Mouse (Mus musculus): Measurements from ENCODE around the gene Pdlim4. TPM values are rescaled to one million over a fixed set of nuclear protein-coding genes. Genes with fewer than 3 reads are reported as not detected.

Gene Pdlim4
- polyA plus RNA-seq, 1 experiment from 2014 or later = 63.7 TPM

DNA sequence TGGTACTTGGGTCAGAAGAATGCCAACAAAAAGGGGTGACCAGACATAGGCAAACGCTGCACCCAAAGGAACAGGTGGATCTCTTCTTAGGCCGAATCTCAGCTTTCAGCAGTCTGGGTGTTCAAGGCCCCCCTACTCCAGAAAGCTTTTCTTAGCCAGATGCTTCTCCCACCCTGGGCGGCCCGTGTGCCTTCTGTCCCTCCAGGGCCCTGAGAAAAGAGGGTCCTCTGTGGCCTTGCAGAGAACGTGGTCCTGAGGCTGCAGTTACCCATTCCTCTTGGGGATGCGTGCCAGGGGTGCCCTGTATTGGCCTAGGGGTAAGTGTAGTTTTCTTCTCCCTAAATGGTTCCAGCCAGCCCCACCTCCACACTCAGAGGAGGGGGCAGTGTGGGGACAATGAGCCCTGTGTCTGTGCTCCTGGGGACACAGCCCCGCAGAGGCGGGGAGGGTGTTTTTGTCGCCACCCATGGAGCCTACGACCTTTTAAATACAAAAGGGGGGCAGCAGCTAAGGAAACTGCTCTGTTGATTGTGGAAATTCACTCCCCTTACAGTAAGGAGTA lies 10.7 kb downstream of the Pdlim4 start:
- Histone ChIP-seq H3K27me3 (ENCODE audit: control insufficient read depth, insufficient read depth, low read length) (no peaks in the 10 kb centered on the region), H3K4me2 (ENCODE audit: low read depth, low read length) (no peak overlapping the region), H3K9me3 (replicated peaks; ENCODE audit: control insufficient read depth, low read length) (no peaks in the 10 kb centered on the region), H3K9ac (ENCODE audit: low read length) (no peak overlapping the region), H3K4me3 (replicated peaks; ENCODE audit: low read length) (no peak overlapping the region), H3K27ac (ENCODE audit: low read length) (no peak overlapping the region), H3K36me3 (ENCODE audit: control insufficient read depth, insufficient read depth, low read length) (no peaks in the 10 kb centered on the region), H3K4me1 (ENCODE audit: control insufficient read depth, insufficient read depth, low read length) (peaks cover 39% of the 10 kb centered on the region)
- no peak for ATAC-seq (ENCODE audit: insufficient read depth, low FRiP score)
- WGBS = 60% methylated on average over 10 of the region's 10 CpGs

DNA sequence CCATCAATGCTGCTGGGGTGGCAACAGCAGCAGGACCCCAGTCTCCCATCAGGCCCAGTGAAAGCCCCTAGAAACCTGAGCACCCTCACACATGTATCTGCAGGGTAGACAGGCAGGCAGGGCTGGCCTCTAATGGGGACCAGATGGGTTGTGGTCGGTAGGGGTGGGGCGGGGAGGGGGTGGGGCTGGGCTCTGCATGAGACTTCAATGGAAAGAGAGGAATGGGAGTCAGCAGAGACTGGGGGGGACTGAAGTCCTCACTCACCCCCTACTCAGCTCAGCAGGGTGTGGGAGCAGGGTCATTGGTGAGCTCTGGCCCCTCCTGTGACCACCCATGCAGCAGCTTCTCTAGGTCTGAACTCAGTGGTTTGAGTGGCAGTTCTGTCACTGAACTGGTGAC lies 11.4 kb downstream of the Pdlim4 start:
- Histone ChIP-seq H3K9me3 (replicated peaks; ENCODE audit: control insufficient read depth, low read length) (no peaks in the 10 kb centered on the region), H3K27me3 (ENCODE audit: control insufficient read depth, insufficient read depth, low read length) (no peaks in the 10 kb centered on the region), H3K9ac (ENCODE audit: low read length) (no peak overlapping the region), H3K27ac (ENCODE audit: low read length) (no peak overlapping the region), H3K4me2 (ENCODE audit: low read depth, low read length) (no peak overlapping the region), H3K36me3 (ENCODE audit: control insufficient read depth, insufficient read depth, low read length) (no peaks in the 10 kb centered on the region), H3K4me3 (replicated peaks; ENCODE audit: low read length) (no peak overlapping the region), H3K4me1 (ENCODE audit: control insufficient read depth, insufficient read depth, low read length) (peaks cover 32% of the 10 kb centered on the region)
- no peak for ATAC-seq (ENCODE audit: insufficient read depth, low FRiP score)
- WGBS = 44% methylated on average over 2 of the region's 2 CpGs

- Histone ChIP-seq H3K9ac (ENCODE audit: low read length) (no peak overlapping the region), H3K4me2 (ENCODE audit: low read depth, low read length) (no peak overlapping the region), H3K4me3 (replicated peaks; ENCODE audit: low read length) (no peak overlapping the region), H3K27me3 (ENCODE audit: control insufficient read depth, insufficient read depth, low read length) (no peaks in the 10 kb centered on the region), H3K9me3 (replicated peaks; ENCODE audit: control insufficient read depth, low read length) (no peaks in the 10 kb centered on the region), H3K27ac (ENCODE audit: low read length) (no peak overlapping the region), H3K4me1 (ENCODE audit: control insufficient read depth, insufficient read depth, low read length) (peaks cover 25% of the 10 kb centered on the region), H3K36me3 (ENCODE audit: control insufficient read depth, insufficient read depth, low read length) (no peaks in the 10 kb centered on the region)
- no peak for ATAC-seq (ENCODE audit: insufficient read depth, low FRiP score)
- 49% methylated on average over 8 of the region's 8 CpGs for WGBS
Measured at GRCm38 (mm10) chr11:54056132-54056531, 12.7 kb downstream of the Pdlim4 start.

DNA sequence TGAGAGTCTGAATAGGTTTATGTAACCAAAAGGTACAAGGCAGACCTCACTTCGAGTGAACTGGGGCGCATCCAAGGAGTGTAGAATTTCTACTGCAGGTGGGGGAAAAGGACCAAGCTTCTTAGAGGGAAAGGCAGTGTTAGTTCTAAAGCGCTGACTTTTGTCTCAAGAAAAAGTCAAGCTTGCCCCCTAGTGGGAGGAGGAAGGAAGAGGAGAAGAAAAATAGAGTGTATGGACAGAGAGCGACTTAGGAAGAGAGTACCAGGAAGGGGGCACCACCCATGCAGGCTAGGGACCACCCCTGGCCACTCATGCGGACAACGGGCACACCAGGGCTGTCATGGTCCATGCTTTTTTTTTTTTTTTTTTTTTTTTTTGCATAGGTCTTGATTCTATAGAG lies 14.6 kb downstream of the Pdlim4 start:
- WGBS = 26% methylated on average over 6 of the region's 6 CpGs
- Histone ChIP-seq H3K9me3 (replicated peaks; ENCODE audit: control insufficient read depth, low read length) (no peaks in the 10 kb centered on the region), H3K4me3 (replicated peaks; ENCODE audit: low read length) (no peak overlapping the region), H3K27ac (ENCODE audit: low read length) (no peak overlapping the region), H3K36me3 (ENCODE audit: control insufficient read depth, insufficient read depth, low read length) (no peaks in the 10 kb centered on the region), H3K4me1 (ENCODE audit: control insufficient read depth, insufficient read depth, low read length) (peaks cover 12% of the 10 kb centered on the region), H3K9ac (ENCODE audit: low read length) (no peak overlapping the region), H3K4me2 (ENCODE audit: low read depth, low read length) (no peak overlapping the region), H3K27me3 (ENCODE audit: control insufficient read depth, insufficient read depth, low read length) (no peaks in the 10 kb centered on the region)
- no peak for ATAC-seq (ENCODE audit: insufficient read depth, low FRiP score)

DNA sequence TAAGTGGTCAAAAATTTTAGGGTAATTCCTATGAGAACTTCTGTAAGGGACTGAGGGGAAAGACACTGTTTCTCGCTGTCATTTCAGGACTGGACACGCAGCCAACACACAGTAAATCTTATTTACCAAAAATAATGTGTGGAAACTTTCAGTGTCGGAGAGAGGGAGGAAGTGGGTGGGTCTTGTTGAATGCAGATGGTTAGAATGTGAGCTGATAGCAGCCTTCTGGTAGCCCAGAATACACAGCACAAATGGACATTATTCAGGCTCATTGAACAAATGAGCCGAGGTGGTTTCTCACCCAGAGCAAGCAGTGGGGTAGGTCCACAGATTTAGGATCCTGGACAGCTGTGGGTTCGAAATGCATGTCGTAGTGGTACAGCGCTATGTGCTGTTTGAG lies 15.7 kb downstream of the Pdlim4 start:
- Histone ChIP-seq H3K27ac (ENCODE audit: low read length) (no peak overlapping the region), H3K9ac (ENCODE audit: low read length) (no peak overlapping the region), H3K4me2 (ENCODE audit: low read depth, low read length) (no peak overlapping the region), H3K9me3 (replicated peaks; ENCODE audit: control insufficient read depth, low read length) (no peaks in the 10 kb centered on the region), H3K27me3 (ENCODE audit: control insufficient read depth, insufficient read depth, low read length) (no peaks in the 10 kb centered on the region), H3K4me1 (ENCODE audit: control insufficient read depth, insufficient read depth, low read length) (peaks cover 4% of the 10 kb centered on the region; the same call in 1 of the 2 replicates), H3K4me3 (replicated peaks; ENCODE audit: low read length) (no peak overlapping the region), H3K36me3 (ENCODE audit: control insufficient read depth, insufficient read depth, low read length) (no peaks in the 10 kb centered on the region)
- no peak for ATAC-seq (ENCODE audit: insufficient read depth, low FRiP score)
- WGBS = 78% methylated on average over 7 of the region's 7 CpGs

GRCm38 (mm10) chr11:54052128-54052527 lies 16.7 kb downstream of the Pdlim4 start:
- H3K27ac ChIP-seq (ENCODE audit: low read length) = no peak overlapping the region
- 0 out of 2 replicates have a peak, but pooled peaks cover under 1% of the 10 kb centered on the region for H3K4me1 ChIP-seq (ENCODE audit: control insufficient read depth, insufficient read depth, low read length)
- WGBS = 91% methylated on average over 5 of the region's 5 CpGs
- H3K4me3 ChIP-seq (replicated peaks; ENCODE audit: low read length) = no peak overlapping the region
- no peaks in the 10 kb centered on the region for H3K36me3 ChIP-seq (ENCODE audit: control insufficient read depth, insufficient read depth, low read length)
- no peak overlapping the region for H3K9ac ChIP-seq (ENCODE audit: low read length)
- no peak overlapping the region for H3K4me2 ChIP-seq (ENCODE audit: low read depth, low read length)
- no peaks in the 10 kb centered on the region for H3K9me3 ChIP-seq (replicated peaks; ENCODE audit: control insufficient read depth, low read length)
- H3K27me3 ChIP-seq (ENCODE audit: control insufficient read depth, insufficient read depth, low read length) = no peaks in the 10 kb centered on the region
- no peak for ATAC-seq (ENCODE audit: insufficient read depth, low FRiP score)

DNA sequence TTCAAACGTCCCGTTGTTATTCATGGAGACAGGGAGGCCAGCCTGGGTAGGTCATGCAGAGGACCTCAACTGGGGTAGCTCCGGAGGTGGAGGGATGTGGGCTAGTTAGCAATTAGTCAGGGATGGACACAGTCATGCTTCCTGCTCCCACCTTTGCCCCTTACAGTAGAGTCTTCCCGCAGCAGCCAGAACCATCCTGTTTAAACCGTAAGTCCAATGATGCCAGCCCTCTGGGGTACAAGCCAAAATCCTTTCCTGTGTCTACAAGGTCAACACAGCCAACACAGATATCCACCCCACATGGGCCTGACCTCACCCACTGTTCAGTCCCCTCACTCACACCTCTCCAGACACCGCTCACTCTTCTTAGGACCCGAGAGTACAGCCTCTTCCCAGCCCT lies 17.7 kb downstream of the Pdlim4 start:
- no peaks in the 10 kb centered on the region for H3K4me1 ChIP-seq (ENCODE audit: control insufficient read depth, insufficient read depth, low read length)
- H3K9me3 ChIP-seq (replicated peaks; ENCODE audit: control insufficient read depth, low read length) = no peaks in the 10 kb centered on the region
- no peak overlapping the region for H3K27ac ChIP-seq (ENCODE audit: low read length)
- ATAC-seq (ENCODE audit: insufficient read depth, low FRiP score) = no peak
- no peak overlapping the region for H3K4me3 ChIP-seq (replicated peaks; ENCODE audit: low read length)
- no peak overlapping the region for H3K4me2 ChIP-seq (ENCODE audit: low read depth, low read length)
- no peaks in the 10 kb centered on the region for H3K27me3 ChIP-seq (ENCODE audit: control insufficient read depth, insufficient read depth, low read length)
- 86% methylated on average over 7 of the region's 7 CpGs for WGBS
- no peaks in the 10 kb centered on the region for H3K36me3 ChIP-seq (ENCODE audit: control insufficient read depth, insufficient read depth, low read length)
- no peak overlapping the region for H3K9ac ChIP-seq (ENCODE audit: low read length)

GRCm38 (mm10) chr11:54050205-54050604 lies 18.6 kb downstream of the Pdlim4 start:
- 68% methylated on average over 2 of the region's 2 CpGs for WGBS
- no peak for ATAC-seq (ENCODE audit: insufficient read depth, low FRiP score)
- no peaks in the 10 kb centered on the region for H3K4me1 ChIP-seq (ENCODE audit: control insufficient read depth, insufficient read depth, low read length)

GRCm38 (mm10) chr11:54040676-54041075 lies 28.1 kb downstream of the Pdlim4 start:
- Histone ChIP-seq H3K4me2 (ENCODE audit: low read depth, low read length) (no peak overlapping the region), H3K9me3 (replicated peaks; ENCODE audit: control insufficient read depth, low read length) (no peaks in the 10 kb centered on the region), H3K27me3 (ENCODE audit: control insufficient read depth, insufficient read depth, low read length) (no peaks in the 10 kb centered on the region), H3K4me1 (ENCODE audit: control insufficient read depth, insufficient read depth, low read length) (no peaks in the 10 kb centered on the region), H3K9ac (ENCODE audit: low read length) (no peak overlapping the region), H3K27ac (ENCODE audit: low read length) (no peak overlapping the region), H3K4me3 (replicated peaks; ENCODE audit: low read length) (no peak overlapping the region), H3K36me3 (ENCODE audit: control insufficient read depth, insufficient read depth, low read length) (no peaks in the 10 kb centered on the region)
- 91% methylated on average over 6 of the region's 6 CpGs for WGBS
- no peak for ATAC-seq (ENCODE audit: insufficient read depth, low FRiP score)

More at GRCm38 (mm10) chr11:54050205-54050604, 18.6 kb downstream of the Pdlim4 start:
- Histone ChIP-seq H3K4me3 (replicated peaks; ENCODE audit: low read length) (no peak overlapping the region), H3K27ac (ENCODE audit: low read length) (no peak overlapping the region), H3K9me3 (replicated peaks; ENCODE audit: control insufficient read depth, low read length) (no peaks in the 10 kb centered on the region), H3K9ac (ENCODE audit: low read length) (no peak overlapping the region), H3K4me2 (ENCODE audit: low read depth, low read length) (no peak overlapping the region), H3K27me3 (ENCODE audit: control insufficient read depth, insufficient read depth, low read length) (no peaks in the 10 kb centered on the region), H3K36me3 (ENCODE audit: control insufficient read depth, insufficient read depth, low read length) (no peaks in the 10 kb centered on the region)
